Mouse (Mus musculus) right cerebral cortex, postnatal 14 days (tissue): ENCODE measurements around the gene Tmem252.

ENCODE experiments used
- DNase-seq: peaks from one replicate; pipeline ENCODE4 v3.0.0; 2022

Tmem252 gene

DNA sequence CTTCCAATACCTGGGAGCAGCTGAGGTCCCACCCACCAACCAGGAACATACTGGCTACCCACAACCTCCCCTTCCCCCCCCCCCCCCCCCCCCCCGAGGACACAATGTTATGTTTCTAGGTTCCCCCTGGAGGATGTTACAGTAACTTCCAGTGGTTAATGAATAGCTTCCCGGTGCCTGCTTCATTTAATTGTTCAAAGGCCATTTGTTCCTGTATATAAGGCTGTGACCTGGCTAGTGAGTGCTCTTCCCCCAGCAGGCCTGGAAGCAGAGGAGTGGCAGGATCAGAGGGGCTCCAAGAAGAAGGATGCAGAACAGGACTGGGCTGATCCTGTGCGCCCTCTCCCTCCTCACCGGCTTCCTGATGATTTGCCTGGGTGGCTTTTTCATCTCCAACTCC lies at the start of gene Tmem252:
Gene Tmem252 (plus strand): TSS at position 247 of the 400 bp plus-strand sequence.
- no peak for DNase-seq

DNA sequence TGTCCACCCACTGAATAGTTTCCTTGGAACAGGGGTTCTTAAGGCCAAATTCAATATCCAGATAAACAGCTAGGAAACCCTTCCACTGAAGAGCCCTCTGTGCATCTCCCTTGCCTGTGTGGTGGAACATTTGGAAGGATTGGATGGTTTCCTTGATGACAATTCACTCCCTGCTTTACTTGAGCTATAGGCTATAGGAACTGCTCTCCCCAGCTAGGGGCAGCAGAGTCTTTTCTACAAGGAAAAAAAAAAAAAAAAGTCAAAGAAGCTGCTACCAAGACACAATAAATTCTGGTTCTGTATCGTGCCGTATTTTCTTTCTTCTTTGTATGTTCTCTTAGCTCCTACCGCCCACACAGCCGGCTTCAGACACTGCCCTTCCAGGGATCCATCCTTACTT lies 45.8 kb upstream of the Tmem252 start:
- DNase-seq = no peak

GRCm38 (mm10) chr19:24633008-24633407 lies 40.8 kb upstream of the Tmem252 start:
- DNase-seq = no peak

- DNase-seq = peak; percentile 63
These were observed 39.2 kb upstream of the Tmem252 start for GRCm38 (mm10) chr19:24634602-24635001.

DNA sequence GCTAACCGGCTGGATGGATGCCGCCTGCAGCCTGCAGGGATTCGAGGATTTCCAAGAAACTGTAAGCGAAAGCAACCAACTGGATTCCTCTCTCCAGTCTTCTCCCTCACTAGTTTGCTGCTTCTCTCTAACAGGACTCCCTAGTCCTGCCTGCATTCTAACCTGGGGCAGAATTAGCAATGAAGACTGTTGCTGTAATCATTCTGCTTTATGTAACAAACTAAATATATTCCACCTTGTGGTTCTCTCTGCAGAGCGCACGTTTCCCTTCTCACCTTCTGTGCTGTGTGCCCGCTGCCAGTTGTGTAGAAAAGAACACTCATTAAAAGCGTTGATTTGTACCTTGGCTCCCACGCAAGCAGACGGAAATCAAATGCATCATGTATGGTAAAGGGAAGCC lies 37.2 kb upstream of the Tmem252 start:
- DNase-seq = no peak

GRCm38 (mm10) chr19:24637988-24638387 lies 35.8 kb upstream of the Tmem252 start:
- DNase-seq = no peak

- no peak for DNase-seq
These were observed 32.8 kb upstream of the Tmem252 start for GRCm38 (mm10) chr19:24640982-24641381.

- DNase-seq = no peak
These were observed 28.8 kb upstream of the Tmem252 start for GRCm38 (mm10) chr19:24644971-24645370.

DNA sequence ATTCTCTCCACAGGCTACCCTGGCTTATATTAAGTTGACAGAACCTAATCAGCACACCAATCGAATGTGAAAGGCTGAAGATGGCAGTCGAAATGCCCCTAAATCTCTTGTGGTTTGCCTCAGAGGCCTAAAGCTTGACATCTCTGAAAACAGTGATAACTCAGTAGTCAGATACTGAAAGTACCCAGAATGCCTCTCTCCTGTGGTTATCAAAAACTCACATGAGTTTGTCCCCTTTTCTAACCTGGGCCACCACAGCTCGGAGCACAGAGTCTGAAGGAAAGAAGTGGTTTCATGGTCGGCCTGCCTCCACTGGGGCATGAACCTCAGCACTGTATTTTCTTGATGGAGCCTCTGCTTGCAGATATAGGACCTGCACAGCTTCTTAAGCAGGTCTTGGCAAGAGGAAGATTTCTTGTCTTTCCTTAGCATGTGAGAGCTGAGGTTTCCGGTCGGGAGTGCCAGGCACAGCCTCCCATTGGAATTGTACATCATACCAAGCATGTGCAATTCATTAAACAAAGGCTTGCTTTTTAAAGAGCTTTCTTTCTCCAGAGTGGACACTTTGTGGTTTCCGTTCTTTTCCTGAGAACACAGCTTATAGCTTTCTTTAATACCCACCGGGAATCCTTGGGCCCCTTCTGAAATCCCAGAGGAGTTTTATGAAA lies 27.5 kb upstream of the Tmem252 start:
- DNase-seq = no peak

GRCm38 (mm10) chr19:24648016-24648415 lies 25.8 kb upstream of the Tmem252 start:
- no peak for DNase-seq

DNA sequence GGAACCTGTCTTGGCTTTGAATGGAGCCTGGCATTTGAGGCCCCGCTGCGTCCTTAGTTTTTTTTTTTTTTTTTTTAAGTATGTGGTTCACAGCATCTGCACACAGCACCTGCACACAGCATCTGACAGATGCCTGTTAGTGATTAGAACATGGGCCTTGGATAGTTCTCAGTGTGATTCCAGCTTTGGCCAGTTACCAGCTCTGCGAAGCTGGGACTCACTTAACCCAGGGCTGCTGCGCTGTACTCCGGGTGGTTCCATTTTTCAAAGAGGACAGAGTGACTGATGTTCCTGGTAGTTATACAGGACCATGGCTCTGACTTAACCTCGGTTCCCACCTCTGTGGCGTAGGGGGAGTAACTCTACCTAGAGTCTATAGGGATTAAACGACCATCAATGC lies 23.4 kb upstream of the Tmem252 start:
- DNase-seq = no peak

- no peak for DNase-seq
These were observed 22.2 kb upstream of the Tmem252 start for GRCm38 (mm10) chr19:24651595-24651994.

- DNase-seq = no peak
These were observed 21.3 kb upstream of the Tmem252 start for GRCm38 (mm10) chr19:24652342-24653019.

- no peak for DNase-seq
These were observed 20.5 kb upstream of the Tmem252 start for GRCm38 (mm10) chr19:24653230-24653799.

- no peak for DNase-seq
These were observed 16.8 kb upstream of the Tmem252 start for GRCm38 (mm10) chr19:24656981-24657380.

- DNase-seq = no peak
These were observed 11.5 kb upstream of the Tmem252 start for GRCm38 (mm10) chr19:24662346-24662745.

- DNase-seq = no peak
These were observed 8.0 kb upstream of the Tmem252 start for GRCm38 (mm10) chr19:24665771-24666170.

DNA sequence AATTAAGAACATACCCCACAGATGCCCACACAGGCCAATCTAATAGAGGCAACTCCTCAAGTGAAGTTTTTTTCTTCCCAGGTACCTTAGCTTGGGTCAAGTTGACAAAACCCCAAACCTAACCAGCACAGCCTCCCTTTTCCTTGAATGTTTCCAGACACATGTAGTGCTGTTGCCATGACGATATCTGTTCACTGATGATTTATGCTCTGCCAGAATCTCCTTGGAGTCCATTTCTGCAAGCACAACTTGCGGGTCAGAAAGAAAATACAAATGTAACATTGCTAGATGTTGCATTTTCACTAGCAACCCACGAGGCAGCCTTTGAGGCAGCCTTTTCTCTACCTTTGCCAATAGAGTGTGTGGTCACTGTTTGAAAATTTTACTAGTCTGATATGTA lies 6.3 kb upstream of the Tmem252 start:
- no peak for DNase-seq

- DNase-seq = no peak
These were observed 2.2 kb upstream of the Tmem252 start for GRCm38 (mm10) chr19:24671571-24671970.

GRCm38 (mm10) chr19:24672366-24672960 lies 1.3 kb upstream of the Tmem252 start:
- DNase-seq = no peak

DNA sequence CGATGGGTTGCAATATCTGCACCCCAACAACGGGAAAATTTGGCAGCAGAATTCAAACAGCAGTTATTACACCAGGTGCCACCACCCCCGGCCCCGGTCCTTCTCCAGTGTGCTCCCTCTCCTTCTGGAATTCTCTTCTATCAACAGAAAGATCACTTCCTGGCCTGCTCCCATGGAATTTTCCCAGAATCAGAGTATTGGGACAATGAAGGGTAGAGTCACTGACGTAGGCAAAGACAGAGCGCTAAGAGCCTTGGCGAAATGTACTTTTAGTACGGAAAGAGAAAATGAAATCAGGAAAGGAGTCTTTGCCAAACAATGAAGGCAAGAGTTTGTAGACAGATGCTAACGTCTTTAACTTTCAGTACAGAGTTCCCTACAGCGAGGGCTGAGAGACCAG lies 477 bp upstream of the Tmem252 start:
- DNase-seq = no peak

DNA sequence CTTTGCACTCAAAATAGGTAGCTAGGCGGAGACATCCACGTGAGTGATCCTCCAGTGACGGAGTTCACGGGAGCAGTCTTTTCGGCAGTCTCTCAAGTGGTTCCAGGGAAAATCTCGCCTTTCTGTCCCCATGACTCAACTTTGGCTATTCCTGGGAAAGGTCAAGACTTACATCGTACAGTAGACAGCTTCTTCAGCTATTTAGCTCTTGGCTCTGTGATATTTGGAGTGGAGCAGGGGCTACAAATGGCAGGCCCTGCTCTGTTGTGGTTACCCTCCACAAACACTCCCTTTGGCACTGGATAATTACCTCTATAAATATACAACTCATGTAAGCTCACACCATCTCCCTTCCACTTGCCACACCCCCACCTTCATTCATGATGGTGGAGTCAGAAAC lies 2.6 kb downstream of the Tmem252 start:
- DNase-seq = no peak

GRCm38 (mm10) chr19:24677242-24677984 lies 3.6 kb downstream of the Tmem252 start:
- DNase-seq = no peak
